Mouse (Mus musculus): ENCODE results near the gene Cldnd1. TPM values are rescaled to one million over a fixed set of nuclear protein-coding genes. Genes with fewer than 3 reads are reported as not detected.

Cldnd1 gene
- polyA plus RNA-seq, 1 experiment from 2014 or later, result 96.1 TPM

DNA sequence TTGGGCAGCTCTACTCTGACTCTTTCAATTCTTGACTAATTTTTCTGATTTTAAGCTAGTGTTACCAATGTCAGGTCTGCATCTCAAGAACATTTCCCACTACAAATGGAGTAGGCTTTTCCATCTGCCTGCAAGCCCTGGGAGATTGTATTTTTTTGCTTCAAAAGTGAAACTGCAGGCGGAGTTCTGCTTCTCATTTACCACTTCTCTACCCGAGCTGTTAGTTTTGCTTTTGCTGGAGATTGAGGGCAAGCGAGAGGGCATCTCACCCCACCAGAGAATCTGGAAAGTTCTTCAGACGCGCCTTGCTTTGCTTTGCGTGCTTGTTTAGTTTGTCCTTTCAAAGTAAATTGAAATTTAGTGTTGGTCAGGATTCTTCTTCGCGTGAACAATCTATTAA, 15.5 kb upstream of the Cldnd1 start:
- WGBS, result 73% methylated on average over 8 of the region's 8 CpGs
- no peak overlapping the region for H3K4me2 ChIP-seq
- H3K27me3 ChIP-seq (replicated peaks), result no peaks in the 10 kb centered on the region
- no peaks in the 10 kb centered on the region for H3K4me1 ChIP-seq
- no peak for ATAC-seq (ENCODE audit: extremely low read depth, insufficient number of reproducible peaks, low FRiP score, low TSS enrichment)
- H3K9me3 ChIP-seq, result no peaks in the 10 kb centered on the region
- H3K36me3 ChIP-seq, result no peaks in the 10 kb centered on the region
- H3K9ac ChIP-seq, result no peak overlapping the region
- H3K27ac ChIP-seq (replicated peaks), result no peak overlapping the region
- H3K4me3 ChIP-seq, result no peak overlapping the region

DNA sequence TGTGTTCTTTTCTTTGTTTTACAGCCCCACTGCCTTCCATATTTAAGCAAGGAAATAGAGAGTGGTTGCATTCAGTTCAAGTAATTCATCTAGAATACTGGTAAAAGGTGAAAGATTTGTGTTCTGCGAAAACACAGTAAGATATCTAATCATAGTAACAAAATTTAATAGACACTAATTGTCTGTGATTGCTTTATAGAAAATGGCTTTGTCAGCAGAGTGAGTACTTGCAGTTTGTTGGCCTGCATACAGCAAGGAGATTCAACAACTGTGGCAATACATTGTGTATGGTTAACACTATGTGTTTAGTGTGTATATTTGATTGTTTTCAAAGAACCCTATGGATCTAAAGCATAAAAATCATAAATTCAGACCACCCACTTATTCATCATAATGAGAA, 14.6 kb upstream of the Cldnd1 start:
- no peaks in the 10 kb centered on the region for H3K9me3 ChIP-seq
- no peak overlapping the region for H3K9ac ChIP-seq

DNA sequence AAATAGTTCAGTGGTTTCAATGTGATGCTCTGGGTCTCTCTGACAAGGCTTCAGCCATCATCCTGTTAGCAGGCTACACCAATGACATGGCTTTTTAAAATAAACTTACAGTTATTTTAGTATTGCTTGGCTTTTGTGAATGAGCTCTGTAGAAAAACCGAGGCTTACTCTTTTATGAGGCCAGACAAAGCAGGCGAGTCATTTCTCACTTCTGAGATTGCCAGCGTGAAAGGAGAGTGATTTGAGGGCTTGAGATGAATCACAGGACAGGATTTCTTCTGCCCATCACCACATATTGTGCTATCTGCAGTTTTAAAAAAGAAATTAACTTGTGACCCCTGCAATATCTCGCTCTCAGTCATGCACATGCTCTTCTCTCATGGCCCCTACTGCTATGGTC, 12.7 kb upstream of the Cldnd1 start:
- no peak for ATAC-seq (ENCODE audit: extremely low read depth, insufficient number of reproducible peaks, low FRiP score, low TSS enrichment)
- no peaks in the 10 kb centered on the region for H3K4me1 ChIP-seq
- H3K27me3 ChIP-seq (replicated peaks), result no peaks in the 10 kb centered on the region
- 53% methylated on average over 4 of the region's 4 CpGs for WGBS
- H3K27ac ChIP-seq (replicated peaks), result no peak overlapping the region
- H3K4me2 ChIP-seq, result no peak overlapping the region
- H3K9me3 ChIP-seq, result no peaks in the 10 kb centered on the region
- H3K4me3 ChIP-seq, result no peak overlapping the region
- no peak overlapping the region for H3K9ac ChIP-seq
- H3K36me3 ChIP-seq, result no peaks in the 10 kb centered on the region

More for the DNA sequence above, 14.6 kb upstream of the Cldnd1 start:
- ATAC-seq (ENCODE audit: extremely low read depth, insufficient number of reproducible peaks, low FRiP score, low TSS enrichment), result no peak
- H3K4me3 ChIP-seq, result no peak overlapping the region
- H3K27ac ChIP-seq (replicated peaks), result no peak overlapping the region
- no peaks in the 10 kb centered on the region for H3K27me3 ChIP-seq (replicated peaks)
- no peaks in the 10 kb centered on the region for H3K4me1 ChIP-seq
- no peaks in the 10 kb centered on the region for H3K36me3 ChIP-seq
- WGBS, result 72% methylated on average over 1 of the region's 1 CpGs
- H3K4me2 ChIP-seq, result no peak overlapping the region

DNA sequence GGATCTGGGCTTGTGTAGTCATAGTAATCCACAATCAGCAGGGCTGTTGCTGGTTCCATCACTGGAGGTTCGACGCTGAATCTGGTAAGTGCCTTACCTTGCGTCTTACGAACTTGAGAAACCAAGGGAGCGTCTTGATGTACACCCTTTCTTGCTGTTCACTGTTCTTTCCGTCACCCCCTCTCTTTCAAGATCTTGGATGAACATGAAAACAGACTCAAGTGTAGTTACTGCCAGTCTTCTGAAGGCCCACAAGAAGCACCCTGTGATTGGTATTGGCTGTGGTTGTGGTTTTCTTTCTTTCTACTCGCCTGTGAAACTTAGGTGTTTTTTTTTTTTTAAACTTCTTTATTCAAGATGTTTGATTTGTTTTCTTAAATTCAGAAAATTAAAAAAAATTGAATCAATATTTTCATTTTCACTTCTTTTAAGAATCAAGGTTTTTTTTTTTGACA, 9.0 kb upstream of the Cldnd1 start, which contains the start of gene Gpr15:
TSS of gene Gpr15 (minus strand) at position 405 of the 455 bp plus-strand sequence.
- no peak within 1 kb of the TSS for H3K27ac ChIP-seq (replicated peaks)
- no peak within 1 kb of the TSS for H3K4me3 ChIP-seq
- ATAC-seq (ENCODE audit: extremely low read depth, insufficient number of reproducible peaks, low FRiP score, low TSS enrichment), result no peak
- no peak within 1 kb of the TSS for H3K4me2 ChIP-seq
- H3K27me3 ChIP-seq (replicated peaks), result no peaks in the 10 kb centered on the region
- no peaks in the 10 kb centered on the region for H3K4me1 ChIP-seq
- WGBS, result 87% methylated on average over 7 of the region's 7 CpGs
- no peak within 1 kb of the TSS for H3K9ac ChIP-seq
- no peaks in the 10 kb centered on the region for H3K36me3 ChIP-seq
- no peaks in the 10 kb centered on the region for H3K9me3 ChIP-seq

DNA sequence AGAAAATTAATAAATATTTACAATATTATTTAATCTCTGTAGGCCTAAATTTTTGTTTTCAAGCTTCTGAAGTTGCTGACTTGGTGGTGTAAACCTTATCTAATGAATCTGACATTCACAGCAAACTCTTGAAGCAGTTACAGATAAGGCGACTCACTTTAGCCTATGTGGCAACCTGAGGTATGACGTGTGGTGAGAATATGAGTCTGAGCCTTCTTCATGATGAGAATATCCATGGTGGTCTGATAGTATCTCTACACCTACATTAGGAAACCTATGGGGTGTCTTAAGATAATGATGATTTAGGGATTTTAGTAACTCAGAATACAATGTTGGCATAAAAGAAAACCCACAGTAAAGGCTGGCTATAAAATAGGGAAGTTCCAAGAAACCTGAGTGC, 5.4 kb upstream of the Cldnd1 start:
- Histone ChIP-seq H3K9ac (no peak overlapping the region), H3K27ac (replicated peaks) (no peak overlapping the region), H3K4me1 (no peaks in the 10 kb centered on the region), H3K9me3 (no peaks in the 10 kb centered on the region), H3K27me3 (replicated peaks) (no peaks in the 10 kb centered on the region), H3K36me3 (no peaks in the 10 kb centered on the region), H3K4me2 (no peak overlapping the region), H3K4me3 (no peak overlapping the region)
- ATAC-seq (ENCODE audit: extremely low read depth, insufficient number of reproducible peaks, low FRiP score, low TSS enrichment), result no peak
- WGBS, result 75% methylated on average over 2 of the region's 2 CpGs

GRCm38 (mm10) chr16:58726680-58727476, 832 bp upstream of the Cldnd1 start:
- H3K4me1 ChIP-seq, result peaks cover 11% of the 10 kb centered on the region
- WGBS, result 71% methylated on average over 11 of the region's 11 CpGs
- no peak overlapping the region for H3K9ac ChIP-seq
- H3K9me3 ChIP-seq, result no peaks in the 10 kb centered on the region
- H3K4me3 ChIP-seq, result peak overlapping the region; percentile 71
- peaks cover 24% of the 10 kb centered on the region for H3K36me3 ChIP-seq
- H3K4me2 ChIP-seq, result peak overlapping the region; percentile 82
- no peak overlapping the region for H3K27ac ChIP-seq (replicated peaks)
- H3K27me3 ChIP-seq (replicated peaks), result no peaks in the 10 kb centered on the region
- no peak for ATAC-seq (ENCODE audit: extremely low read depth, insufficient number of reproducible peaks, low FRiP score, low TSS enrichment)

DNA sequence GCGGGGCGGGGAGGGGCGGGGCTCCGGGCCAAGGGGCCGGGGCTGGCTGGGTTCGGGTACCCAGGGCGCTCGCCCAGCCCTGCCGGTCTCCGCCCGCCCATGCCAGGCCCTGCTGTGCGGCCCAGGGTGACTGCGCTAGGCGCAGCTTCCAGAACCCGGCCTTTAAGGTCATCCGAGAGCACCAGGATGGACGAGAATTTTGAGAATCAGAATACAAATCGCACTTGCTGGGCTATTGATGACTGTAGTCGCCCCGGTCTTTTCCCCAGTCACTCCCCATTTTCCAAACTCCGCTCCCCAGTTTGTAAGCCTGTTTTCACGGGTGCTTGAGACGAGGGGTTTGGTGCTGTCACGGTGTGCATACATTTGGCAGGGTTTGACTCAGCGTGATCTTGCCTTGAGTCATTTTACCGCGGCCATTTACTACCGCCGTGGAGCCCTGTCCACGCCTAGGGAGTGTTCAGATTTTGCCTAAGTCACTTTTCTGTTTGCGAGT, 514 bp downstream of the Cldnd1 start:
- Histone ChIP-seq H3K4me2 (peak overlapping the region; percentile 82), H3K4me1 (peaks cover 11% of the 10 kb centered on the region), H3K4me3 (peak overlapping the region; percentile 71), H3K9ac (peak overlapping the region; percentile 88), H3K36me3 (peaks cover 37% of the 10 kb centered on the region), H3K27me3 (replicated peaks) (no peaks in the 10 kb centered on the region), H3K27ac (replicated peaks) (peak overlapping the region; percentile 86), H3K9me3 (no peaks in the 10 kb centered on the region)
- WGBS, result 1% methylated on average over 29 of the region's 31 CpGs
- ATAC-seq (ENCODE audit: extremely low read depth, insufficient number of reproducible peaks, low FRiP score, low TSS enrichment), result peak; percentile 90

- no peak overlapping the region for H3K4me2 ChIP-seq
- no peaks in the 10 kb centered on the region for H3K9me3 ChIP-seq
- peaks cover 30% of the 10 kb centered on the region for H3K36me3 ChIP-seq
- no peak for ATAC-seq (ENCODE audit: extremely low read depth, insufficient number of reproducible peaks, low FRiP score, low TSS enrichment)
- no peaks in the 10 kb centered on the region for H3K4me1 ChIP-seq
- WGBS, result 80% methylated on average over 4 of the region's 4 CpGs
- H3K4me3 ChIP-seq, result no peak overlapping the region
- no peak overlapping the region for H3K9ac ChIP-seq
- H3K27ac ChIP-seq (replicated peaks), result no peak overlapping the region
- no peaks in the 10 kb centered on the region for H3K27me3 ChIP-seq (replicated peaks)
Observed at GRCm38 (mm10) chr16:58738205-58738604, 10.5 kb downstream of the Cldnd1 start.

- WGBS, result 94% methylated on average over 1 of the region's 1 CpGs
- no peak for ATAC-seq (ENCODE audit: extremely low read depth, insufficient number of reproducible peaks, low FRiP score, low TSS enrichment)
- Histone ChIP-seq H3K9ac (no peak overlapping the region), H3K9me3 (no peaks in the 10 kb centered on the region), H3K4me3 (no peak overlapping the region), H3K36me3 (peaks cover 24% of the 10 kb centered on the region), H3K4me1 (no peaks in the 10 kb centered on the region), H3K27ac (replicated peaks) (no peak overlapping the region), H3K27me3 (replicated peaks) (no peaks in the 10 kb centered on the region), H3K4me2 (no peak overlapping the region)
Observed at GRCm38 (mm10) chr16:58738800-58739199, 11.1 kb downstream of the Cldnd1 start.

- H3K9ac ChIP-seq, result no peak overlapping the region
- peaks cover 7% of the 10 kb centered on the region for H3K36me3 ChIP-seq
- no peak overlapping the region for H3K27ac ChIP-seq (replicated peaks)
- no peak overlapping the region for H3K4me2 ChIP-seq
- H3K4me3 ChIP-seq, result no peak overlapping the region
- ATAC-seq (ENCODE audit: extremely low read depth, insufficient number of reproducible peaks, low FRiP score, low TSS enrichment), result no peak
- H3K4me1 ChIP-seq, result no peaks in the 10 kb centered on the region
- WGBS, result 86% methylated on average over 5 of the region's 5 CpGs
- H3K9me3 ChIP-seq, result no peaks in the 10 kb centered on the region
- H3K27me3 ChIP-seq (replicated peaks), result no peaks in the 10 kb centered on the region
Observed at GRCm38 (mm10) chr16:58740751-58741150, 13.0 kb downstream of the Cldnd1 start.

DNA sequence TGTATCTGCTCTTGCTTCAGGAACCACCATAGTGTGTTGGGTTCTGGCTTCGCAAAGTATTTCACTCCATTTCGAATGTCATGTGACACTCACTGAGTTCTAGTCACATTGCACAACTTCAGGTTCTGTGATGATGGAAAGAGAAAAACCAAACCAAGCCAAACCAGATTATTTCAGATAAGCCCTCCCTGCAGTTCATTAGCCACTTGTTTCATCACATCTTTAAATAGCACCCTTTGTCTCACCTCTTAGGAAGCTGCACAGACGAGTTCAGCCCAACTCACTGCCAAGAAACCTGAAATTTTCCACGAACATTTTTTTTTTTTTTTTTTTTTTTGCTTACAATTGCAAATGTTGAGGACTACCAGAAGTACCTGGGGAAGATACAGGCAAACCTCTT, 19.0 kb downstream of the Cldnd1 start:
- Histone ChIP-seq H3K36me3 (no peaks in the 10 kb centered on the region), H3K27ac (replicated peaks) (0 out of 2 replicates have a peak overlapping the region, but pooled peaks have one; percentile 26), H3K9ac (no peak overlapping the region), H3K27me3 (replicated peaks) (no peaks in the 10 kb centered on the region), H3K9me3 (no peaks in the 10 kb centered on the region), H3K4me1 (peaks cover 16% of the 10 kb centered on the region; the same call in 1 of the 2 replicates), H3K4me3 (no peak overlapping the region), H3K4me2 (peak overlapping the region; percentile 25)
- no peak for ATAC-seq (ENCODE audit: extremely low read depth, insufficient number of reproducible peaks, low FRiP score, low TSS enrichment)
- 26% methylated on average over 4 of the region's 4 CpGs for WGBS

DNA sequence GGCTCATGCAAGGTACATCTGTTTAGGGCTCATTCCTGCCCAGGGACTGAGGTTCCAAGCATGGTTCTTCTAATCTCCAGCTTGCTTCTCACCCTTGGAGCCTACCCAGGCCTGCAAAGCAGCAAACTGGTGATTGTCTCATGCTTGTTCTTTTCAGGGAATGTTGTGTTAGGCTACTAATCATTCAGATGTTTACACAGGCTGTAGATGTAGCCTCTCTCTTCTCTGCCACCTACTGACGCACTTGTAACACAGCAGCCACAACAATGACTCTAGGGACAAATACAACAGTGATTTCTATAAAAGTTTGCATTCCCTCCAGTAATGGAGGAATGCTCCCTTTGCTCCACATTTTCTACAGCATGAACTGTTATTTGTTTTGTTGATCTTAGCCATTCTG, 23.6 kb downstream of the Cldnd1 start:
- Histone ChIP-seq H3K9me3 (no peaks in the 10 kb centered on the region), H3K4me2 (no peak overlapping the region), H3K27ac (replicated peaks) (no peak overlapping the region), H3K4me3 (no peak overlapping the region), H3K27me3 (replicated peaks) (no peaks in the 10 kb centered on the region), H3K9ac (no peak overlapping the region), H3K4me1 (peaks cover 12% of the 10 kb centered on the region; the same call in 1 of the 2 replicates), H3K36me3 (no peaks in the 10 kb centered on the region)
- 30% methylated on average over 1 of the region's 1 CpGs for WGBS
- ATAC-seq (ENCODE audit: extremely low read depth, insufficient number of reproducible peaks, low FRiP score, low TSS enrichment), result no peak
